Mouse (Mus musculus) telencephalon, adult 2 months (tissue): ENCODE data around the gene Klf11.

ENCODE experiments used
- DNase-seq: peaks from one replicate; pipeline ENCODE4 v3.0.0-alpha.2; 2011; ENCODE audit warnings: low read depth, low spot score

Gene Klf11

GRCm38 (mm10) chr12:24703013-24703412, 51.9 kb downstream of the Klf11 start:
- no peak for DNase-seq

GRCm38 (mm10) chr12:24705502-24706263, 54.6 kb downstream of the Klf11 start:
- DNase-seq: no peak

- no peak for DNase-seq
Measured at GRCm38 (mm10) chr12:24706764-24707479, 55.8 kb downstream of the Klf11 start.

GRCm38 (mm10) chr12:24707480-24707802, 56.4 kb downstream of the Klf11 start:
- DNase-seq: no peak

GRCm38 (mm10) chr12:24707954-24708823, 57.1 kb downstream of the Klf11 start, which contains the start of gene Rrm2:
Gene Rrm2, plus strand, starts transcription at chr12:24708241.
- peak; percentile 31 for DNase-seq

- DNase-seq: no peak
Measured at GRCm38 (mm10) chr12:24708824-24709218, 57.7 kb downstream of the Klf11 start.

GRCm38 (mm10) chr12:24709409-24709808, 58.3 kb downstream of the Klf11 start:
- no peak for DNase-seq

- peak; percentile 68 for DNase-seq
Measured at GRCm38 (mm10) chr12:24709831-24710508, 58.9 kb downstream of the Klf11 start.

GRCm38 (mm10) chr12:24710672-24711071, 59.6 kb downstream of the Klf11 start:
- DNase-seq: no peak
